Mouse (Mus musculus) liver, postnatal 0 days (tissue): ENCODE results near the gene Glcci1.

Experiments
- CTCF ChIP-seq: sonication (generic); IDR thresholded peaks from 2 replicates; pipeline ENCODE4 v1.5.1; 2016; ENCODE audit warnings: antibody characterized with exemption, low read depth
- EP300 ChIP-seq: IDR thresholded peaks from 2 replicates; pipeline ENCODE4 v1.6.1; 2016; ENCODE audit warnings: antibody characterized with exemption, low read depth, mild to moderate bottlenecking

- TF ChIP-seq CTCF (no peak), EP300 (no peak)
Observed at GRCm38 (mm10) chr6:8506631-8507030, 2.8 kb upstream of the Glcci1 start.
